Mouse (Mus musculus) MEL (cell line): ENCODE measurements around the gene Gtf2ird1. TPM values are rescaled to one million over a fixed set of nuclear protein-coding genes. Genes with fewer than 3 reads are reported as not detected.
"Not testable (repeated sequence)": the region's sequence is repeated elsewhere in the genome, so short reads cannot be mapped to it uniquely, and the experiment has no call there.

Source experiments
- DNase-seq: peaks from one replicate; pipeline ENCODE4 v3.0.0; 2011; ENCODE audit warnings: low read depth, low spot score
- H3K27ac ChIP-seq: 2 replicates; pipeline ENCODE4 v1.5.1; 2012; ENCODE audit warnings: low read depth, mild to moderate bottlenecking, control low read depth, low read length, moderate library complexity; ENCODE audit not compliant: control insufficient read depth
- H3K27me3 ChIP-seq, 2 experiments: fragments of 150-350 bp in 1 of 2; sonication (generic) in 1 of 2; 2 replicates each; pipeline ENCODE4 v1.6.1; 2012; ENCODE audit warnings: low read length in 2 of 2, mild to moderate bottlenecking in 2 of 2, improper control_type of control experiment in 1 of 2, moderate library complexity in 1 of 2; ENCODE audit not compliant: insufficient read depth in 2 of 2, control insufficient read depth in 1 of 2
- H3K36me3 ChIP-seq, 2 experiments: 2 replicates each; pipeline ENCODE4 v1.6.1; 2012 to 2014; ENCODE audit warnings: low read length in 2 of 2, improper control_type of control experiment in 1 of 2, inconsistent platforms in 1 of 2, mild to moderate bottlenecking in 1 of 2; ENCODE audit not compliant: insufficient read depth in 2 of 2, control insufficient read depth in 1 of 2
- H3K4me1 ChIP-seq, 2 experiments: fragments of 150-350 bp in 1 of 2; sonication (generic) in 1 of 2; 2 replicates each; pipeline ENCODE4 v1.6.1; 2012; ENCODE audit warnings: low read length in 2 of 2, improper control_type of control experiment in 1 of 2, mild to moderate bottlenecking in 1 of 2; ENCODE audit not compliant: insufficient read depth in 2 of 2, control insufficient read depth in 1 of 2
- H3K4me3 ChIP-seq, 2 experiments: fragments of 150-350 bp in 1 of 2; sonication (generic) in 1 of 2; 2 replicates each; pipeline ENCODE4 v1.5.1; 2012; ENCODE audit warnings: low read depth in 2 of 2, low read length in 2 of 2, mild to moderate bottlenecking in 2 of 2, moderate library complexity in 2 of 2, control low read depth in 1 of 2, improper control_type of control experiment in 1 of 2; ENCODE audit not compliant: control insufficient read depth in 1 of 2, insufficient read depth in 1 of 2
- H3K79me2 ChIP-seq: 2 replicates; pipeline ENCODE4 v1.6.1; 2012; ENCODE audit warnings: mild to moderate bottlenecking, low read length, moderate library complexity; ENCODE audit not compliant: control insufficient read depth, poor library complexity, insufficient read depth
- H3K9ac ChIP-seq: 2 replicates; pipeline ENCODE4 v1.6.1; 2012; ENCODE audit warnings: low read depth, mild to moderate bottlenecking, control low read depth, low read length, moderate library complexity; ENCODE audit not compliant: control insufficient read depth, poor library complexity, severe bottlenecking
- H3K9me3 ChIP-seq: fragments of 150-350 bp; sonication (generic); replicated peaks from 2 replicates; pipeline ENCODE4 v1.6.1; 2012; ENCODE audit warnings: mild to moderate bottlenecking, low read length, improper control_type of control experiment, moderate library complexity; ENCODE audit not compliant: insufficient read depth
- BHLHE40 ChIP-seq: IDR thresholded peaks from 2 replicates; pipeline ENCODE4 v1.6.1; 2012; ENCODE audit warnings: low read depth, mild to moderate bottlenecking, inconsistent platforms, low read length, improper control_type of control experiment, borderline replicate concordance
- CHD2 ChIP-seq: IDR thresholded peaks from 2 replicates; pipeline ENCODE4 v1.6.1; 2011; ENCODE audit warnings: low read length, improper control_type of control experiment
- CTCF ChIP-seq, 3 experiments: IDR thresholded peaks in 2 of 3; conservative IDR thresholded peaks in 1 of 3; 2 replicates each; pipeline ENCODE4 v1.5.1; 2011 to 2012; ENCODE audit warnings: low read length in 3 of 3, low read depth in 2 of 3, mild to moderate bottlenecking in 2 of 3, improper control_type of control experiment in 1 of 3, inconsistent platforms in 1 of 3, mixed read lengths in 1 of 3, moderate library complexity in 1 of 3; ENCODE audit not compliant: control insufficient read depth in 1 of 3, insufficient read depth in 1 of 3, poor library complexity in 1 of 3, severe bottlenecking in 1 of 3
- E2F4 ChIP-seq: IDR thresholded peaks from 2 replicates; pipeline ENCODE4 v1.6.1; 2011; ENCODE audit warnings: low read depth, low read length, improper control_type of control experiment, borderline replicate concordance
- ELF1 ChIP-seq: IDR thresholded peaks from 2 replicates; pipeline ENCODE4 v1.6.1; 2014; ENCODE audit warnings: low read depth, mild to moderate bottlenecking, inconsistent platforms, low read length, improper control_type of control experiment, moderate library complexity
- EP300 ChIP-seq, 2 experiments: IDR thresholded peaks; 2 replicates each; pipeline ENCODE4 v1.6.1; 2011; ENCODE audit warnings: improper control_type of control experiment in 2 of 2, low read length in 2 of 2, low read depth in 1 of 2, mild to moderate bottlenecking in 1 of 2
- GATA1 ChIP-seq: IDR thresholded peaks from 2 replicates; pipeline ENCODE4 v1.6.1; 2011; ENCODE audit warnings: low read depth, low read length, improper control_type of control experiment
- JUND ChIP-seq: IDR thresholded peaks from 2 replicates; pipeline ENCODE4 v1.6.1; 2011; ENCODE audit warnings: low read depth, mild to moderate bottlenecking, improper control_type of control experiment, low read length
- MAZ ChIP-seq: IDR thresholded peaks from 2 replicates; pipeline ENCODE4 v1.6.1; 2012; ENCODE audit warnings: low read depth, mild to moderate bottlenecking, inconsistent platforms, low read length, improper control_type of control experiment
- MYC ChIP-seq: IDR thresholded peaks from 2 replicates; pipeline ENCODE4 v1.6.1; 2011; ENCODE audit warnings: low read depth, mild to moderate bottlenecking, low read length, improper control_type of control experiment, moderate library complexity
- POLR2A ChIP-seq, 2 experiments: IDR thresholded peaks; 2 replicates each; pipeline ENCODE4 v1.6.1; 2011 to 2012; ENCODE audit warnings: low read length in 2 of 2, mild to moderate bottlenecking in 2 of 2, control low read depth in 1 of 2, improper control_type of control experiment in 1 of 2, low read depth in 1 of 2, moderate library complexity in 1 of 2; ENCODE audit not compliant: control insufficient read depth in 1 of 2, insufficient read depth in 1 of 2, poor library complexity in 1 of 2
- POLR2AphosphoS2 ChIP-seq: IDR thresholded peaks from 2 replicates; pipeline ENCODE4 v1.6.1; 2011; ENCODE audit warnings: low read length, improper control_type of control experiment
- POLR2AphosphoS5 ChIP-seq: IDR thresholded peaks from 2 replicates; pipeline ENCODE4 v1.6.1; 2012; ENCODE audit warnings: low read depth, borderline replicate concordance, mild to moderate bottlenecking, inconsistent platforms, low read length, moderate library complexity, mixed read lengths
- RCOR1 ChIP-seq: IDR thresholded peaks from 2 replicates; pipeline ENCODE4 v1.6.1; 2012; ENCODE audit warnings: low read depth, mild to moderate bottlenecking, inconsistent platforms, low read length, improper control_type of control experiment
- SIN3A ChIP-seq: IDR thresholded peaks from 2 replicates; pipeline ENCODE4 v1.6.1; 2012; ENCODE audit warnings: low read length, improper control_type of control experiment, inconsistent platforms
- TAL1 ChIP-seq: IDR thresholded peaks from 2 replicates; pipeline ENCODE4 v1.6.1; 2012; ENCODE audit warnings: mild to moderate bottlenecking, inconsistent platforms, low read length, moderate library complexity, mixed read lengths
- TBP ChIP-seq: IDR thresholded peaks from 2 replicates; pipeline ENCODE4 v1.8.0; 2011; ENCODE audit warnings: low read depth, low read length, improper control_type of control experiment
- UBTF ChIP-seq: IDR thresholded peaks from 2 replicates; pipeline ENCODE4 v1.6.1; 2012; ENCODE audit warnings: low read depth, mild to moderate bottlenecking, inconsistent platforms, low read length, improper control_type of control experiment, moderate library complexity, borderline replicate concordance; ENCODE audit not compliant: insufficient read depth
- USF1 ChIP-seq: IDR thresholded peaks from 2 replicates; pipeline ENCODE4 v1.6.1; 2014; ENCODE audit warnings: low read depth, mild to moderate bottlenecking, inconsistent platforms, low read length, improper control_type of control experiment, moderate library complexity
- USF2 ChIP-seq, 2 experiments: IDR thresholded peaks; 2 replicates each; pipeline ENCODE4 v1.6.1; 2011 to 2012; ENCODE audit warnings: improper control_type of control experiment in 2 of 2, low read length in 2 of 2, borderline replicate concordance in 1 of 2, inconsistent platforms in 1 of 2, low read depth in 1 of 2, mild to moderate bottlenecking in 1 of 2; ENCODE audit not compliant: insufficient read depth in 1 of 2
- ZC3H11A ChIP-seq: IDR thresholded peaks from 2 replicates; pipeline ENCODE4 v1.6.1; 2012; ENCODE audit warnings: low read depth, mild to moderate bottlenecking, inconsistent platforms, low read length, improper control_type of control experiment
- ZMIZ1 ChIP-seq: IDR thresholded peaks from 2 replicates; pipeline ENCODE4 v1.6.1; 2012; ENCODE audit warnings: low read depth, mild to moderate bottlenecking, inconsistent platforms, low read length, improper control_type of control experiment, moderate library complexity
- ZNF384 ChIP-seq: IDR thresholded peaks from 2 replicates; pipeline ENCODE4 v1.6.1; 2012; ENCODE audit warnings: low read depth, mild to moderate bottlenecking, inconsistent platforms, low read length, improper control_type of control experiment
- polyA plus RNA-seq, 2 experiments: library from polyadenylated mRNA; stranded (reverse) in 1 of 2; unstranded in 1 of 2; fragments of >175 nt in 1 of 2; fragments of >200 nt in 1 of 2; gene quantifications; 2 replicates each; pipeline versions ENCODE4 v1.2.1 to v1.2.4; 2012; ENCODE audit warnings: low replicate concordance in 2 of 2, low read depth in 1 of 2; ENCODE audit not compliant: insufficient read length in 2 of 2, insufficient read depth in 1 of 2, missing spikeins in 1 of 2
- total RNA-seq: library from RNA; depleted of rRNA; stranded (reverse); fragments of 300-350 nt; gene quantifications from 2 replicates; pipeline ENCODE4 v1.2.3, GENCODE M21; 2012

The Gtf2ird1 gene
- total and polyA plus RNA-seq, 3 experiments: 15.2 to 54.7 TPM; not detected in 1

DNA sequence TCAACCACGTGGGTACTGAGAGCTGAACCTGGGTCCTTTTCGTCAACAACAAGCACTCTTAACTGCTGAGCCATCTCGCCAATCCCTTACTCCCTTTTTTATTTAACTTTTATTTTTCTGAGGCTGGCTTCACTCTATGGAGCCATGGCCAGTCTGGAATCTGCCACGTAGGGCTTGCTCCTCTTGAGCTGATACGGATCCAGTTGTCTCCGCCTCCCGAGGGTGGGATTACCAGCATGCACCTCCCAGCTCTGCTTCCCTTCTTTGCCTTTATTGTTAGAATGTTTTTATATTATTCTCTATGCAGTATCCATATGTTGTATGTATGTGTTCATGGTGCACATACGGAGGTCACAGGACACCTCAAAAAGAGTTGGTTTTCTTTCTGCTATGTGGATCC is 112.4 kb downstream of the Gtf2ird1 start:
- no peaks in the 10 kb centered on the region for H3K9me3 ChIP-seq
- no peak for TF ChIP-seq POLR2AphosphoS5
- TF ChIP-seq USF2 (IDR thresholded peaks at IDR 0.05; ENCODE audit: borderline replicate concordance in 1 of 2, insufficient read depth in 1 of 2, low read depth in 1 of 2, low read length in 2 of 2): no peak
- no peak for TF ChIP-seq MYC
- no peak for TF ChIP-seq TBP
- no peak for TF ChIP-seq CTCF (IDR thresholded peaks at IDR 0.05 in 2 of 3, conservative IDR thresholded peaks at IDR 0.05 in 1 of 3; ENCODE audit: control insufficient read depth in 1 of 3, insufficient read depth in 1 of 3, low read depth in 2 of 3, low read length in 3 of 3, poor library complexity in 1 of 3, severe bottlenecking in 1 of 3)
- TF ChIP-seq POLR2A (IDR thresholded peaks at IDR 0.05; ENCODE audit: control insufficient read depth in 1 of 2, insufficient read depth in 1 of 2, low read depth in 1 of 2, low read length in 2 of 2, poor library complexity in 1 of 2): no peak
- TF ChIP-seq EP300 (IDR thresholded peaks at IDR 0.05; ENCODE audit: low read depth in 1 of 2, low read length in 2 of 2): no peak
- DNase-seq: peak; percentile 51

GRCm38 (mm10) chr5:134343530-134343929 is 113.0 kb downstream of the Gtf2ird1 start:
- H3K4me3 ChIP-seq, H3K27ac ChIP-seq, H3K9me3 ChIP-seq, H3K9ac ChIP-seq, DNase-seq, H3K4me1 ChIP-seq: not testable (repeated sequence)
- peak; percentile 83 for TF ChIP-seq ZNF384
- TF ChIP-seq, all 39 proteins: peak for 1; not testable (repeated sequence) for 38
- H3K36me3 ChIP-seq, H3K27me3 ChIP-seq, H3K79me2 ChIP-seq: not testable (repeated sequence)

More for the DNA sequence above, 112.4 kb downstream of the Gtf2ird1 start:
- H3K27me3 ChIP-seq: no peaks in the 10 kb centered on the region
- no peak overlapping the region for H3K27ac ChIP-seq
- no peak overlapping the region for H3K4me3 ChIP-seq
- H3K36me3 ChIP-seq: no peaks in the 10 kb centered on the region
- H3K9ac ChIP-seq: no peak overlapping the region
- H3K4me1 ChIP-seq: peaks cover 0 to 6% of the 10 kb centered on the region in 2 experiments; a peak in 2 of 4 replicates
- H3K79me2 ChIP-seq: no peaks in the 10 kb centered on the region

GRCm38 (mm10) chr5:134342503-134343205 is 113.9 kb downstream of the Gtf2ird1 start:
- H3K27ac ChIP-seq: peak overlapping the region; percentile 40
- H3K79me2 ChIP-seq: no peaks in the 10 kb centered on the region
- peak overlapping the region; percentile 23 for H3K9ac ChIP-seq
- no peaks in the 10 kb centered on the region for H3K27me3 ChIP-seq
- H3K4me1 ChIP-seq: peaks cover 0 to 6% of the 10 kb centered on the region in 2 experiments; a peak in 2 of 4 replicates
- no peaks in the 10 kb centered on the region for H3K36me3 ChIP-seq
- H3K9me3 ChIP-seq: no peaks in the 10 kb centered on the region
- peak overlapping the region; percentile 47 to 72 for H3K4me3 ChIP-seq
- DNase-seq: peak; percentile 81
- no peak for TF ChIP-seq RCOR1
- no peak for TF ChIP-seq ZMIZ1
- no peak for TF ChIP-seq JUND
- TF ChIP-seq CHD2: no peak
- no peak for TF ChIP-seq POLR2AphosphoS2
- TF ChIP-seq BHLHE40: 0 out of 2 replicates have a peak, but pooled peaks have one; percentile 43
- TF ChIP-seq GATA1: no peak
- TF ChIP-seq CTCF (IDR thresholded peaks at IDR 0.05 in 2 of 3, conservative IDR thresholded peaks at IDR 0.05 in 1 of 3; ENCODE audit: control insufficient read depth in 1 of 3, insufficient read depth in 1 of 3, low read depth in 2 of 3, low read length in 3 of 3, poor library complexity in 1 of 3, severe bottlenecking in 1 of 3): peak in 2 of 3 experiments; percentile 24 to 33; a peak in 3 of 6 replicates
- TF ChIP-seq USF1: no peak
- no peak for TF ChIP-seq TAL1
- 0 out of 4 replicates have a peak, but pooled peaks of 1 of the 2 experiments have one; percentile 18 for TF ChIP-seq EP300 (IDR thresholded peaks at IDR 0.05; ENCODE audit: low read depth in 1 of 2, low read length in 2 of 2)
- TF ChIP-seq ZC3H11A: no peak
- TF ChIP-seq TBP: peak; percentile 98
- no peak for TF ChIP-seq UBTF
- TF ChIP-seq ELF1: peak; percentile 12; the same call in 1 of the 2 replicates
- 0 out of 2 replicates have a peak, but pooled peaks have one; percentile 34 for TF ChIP-seq MAZ
- TF ChIP-seq E2F4: no peak
- peak; percentile 40; the same call in 1 of the 2 replicates for TF ChIP-seq SIN3A
